Mouse (Mus musculus) heart, postnatal 0 days (tissue): ENCODE measurements around the gene Tcf12. TPM values are rescaled to one million over a fixed set of nuclear protein-coding genes. Genes with fewer than 3 reads are reported as not detected.

ENCODE experiments used
- ATAC-seq: fragments of 200-750 bp; cut with Nextera tagmentation; 2 replicates; pipeline ENCODE4 v1.8.0; 2017; ENCODE audit warnings: low read depth, moderate number of reproducible peaks, moderate library complexity; ENCODE audit not compliant: insufficient read depth
- DNase-seq: peaks from one replicate; pipeline ENCODE4 v3.0.0-alpha.2; 2016; ENCODE audit warnings: low spot score
- H3K27ac ChIP-seq: fragments of 300-500 bp; sonication (generic); 2 replicates; pipeline ENCODE4 v1.5.1; 2014; ENCODE audit warnings: low read depth, mild to moderate bottlenecking
- H3K27me3 ChIP-seq: fragments of 300-500 bp; sonication (generic); 2 replicates; pipeline ENCODE4 v1.6.1; 2014; ENCODE audit warnings: low read length, mixed read lengths; ENCODE audit not compliant: control insufficient read depth, insufficient read depth
- H3K36me3 ChIP-seq: fragments of 300-500 bp; sonication (generic); replicated peaks from 2 replicates; pipeline ENCODE4 v1.6.1; 2014; ENCODE audit warnings: low read length, mixed read lengths; ENCODE audit not compliant: control insufficient read depth, insufficient read depth
- H3K4me1 ChIP-seq: fragments of 300-500 bp; sonication (generic); 2 replicates; pipeline ENCODE4 v1.6.1; 2014; ENCODE audit warnings: antibody characterized with exemption; ENCODE audit not compliant: control insufficient read depth, insufficient read depth
- H3K4me2 ChIP-seq: fragments of 300-500 bp; sonication (generic); 2 replicates; pipeline ENCODE4 v1.6.1; 2014; ENCODE audit warnings: low read depth, mild to moderate bottlenecking, low read length, moderate library complexity
- H3K4me3 ChIP-seq: fragments of 300-500 bp; sonication (generic); 2 replicates; pipeline ENCODE4 v1.5.1; 2014; ENCODE audit warnings: low read depth, low read length
- H3K9ac ChIP-seq: fragments of 300-500 bp; sonication (generic); replicated peaks from 2 replicates; pipeline ENCODE4 v1.6.1; 2014; ENCODE audit warnings: low read depth, low read length, mixed read lengths
- H3K9me3 ChIP-seq: fragments of 300-500 bp; sonication (generic); replicated peaks from 2 replicates; pipeline ENCODE4 v1.6.1; 2016; ENCODE audit warnings: low read length; ENCODE audit not compliant: control insufficient read depth
- CTCF ChIP-seq: IDR thresholded peaks from 2 replicates; pipeline ENCODE4 v1.5.1; 2016; ENCODE audit warnings: antibody characterized with exemption, control low read depth, low read depth
- EP300 ChIP-seq: IDR thresholded peaks from 2 replicates; pipeline ENCODE4 v1.6.1; 2016; ENCODE audit warnings: antibody characterized with exemption, low read depth
- WGBS: fragments of 180-500 bp; shearing (Covaris S2); extraction: QIAGEN DNeasy Blood & Tissue Kit; methylation state at CpG from one replicate; pipeline ENCODE4 v1.1.7; 2014; 5-methylcytosine and 5-hydroxymethylcytosine counted together
- polyA plus RNA-seq: library from polyadenylated mRNA; unstranded; fragments of >200 nt; fragmentation: Nextera tagmentation; extraction: Ambion mirVana; gene quantifications from 2 replicates; pipeline ENCODE4 v1.2.1, GENCODE M21; 2015
- total RNA-seq: library from RNA; depleted of rRNA; stranded (reverse); fragments of >200 nt; gene quantifications from 2 replicates; pipeline ENCODE4 v1.2.3, GENCODE M21; 2014; ENCODE audit warnings: low replicate concordance

The Tcf12 gene
- total and polyA plus RNA-seq, 2 experiments from 2014 or later = 14.3 to 69.4 TPM

- WGBS = 62% methylated on average over 5 of the region's 5 CpGs
- H3K9ac ChIP-seq = no peak overlapping the region
- H3K4me3 ChIP-seq = no peak overlapping the region
- H3K27ac ChIP-seq = no peak overlapping the region
- no peaks in the 10 kb centered on the region; the same call in 1 of the 2 replicates for H3K36me3 ChIP-seq
- no peak overlapping the region for H3K4me2 ChIP-seq
- ATAC-seq = no peak
- DNase-seq = no peak
- no peaks in the 10 kb centered on the region for H3K9me3 ChIP-seq
- TF ChIP-seq EP300 = no peak
- TF ChIP-seq CTCF = no peak
- 0 out of 2 replicates have a peak, but pooled peaks cover 6% of the 10 kb centered on the region for H3K4me1 ChIP-seq
- H3K27me3 ChIP-seq = no peaks in the 10 kb centered on the region
Measured at GRCm38 (mm10) chr9:71898852-71899251, 212.8 kb downstream of the Tcf12 start.

GRCm38 (mm10) chr9:71897399-71897798 lies 214.3 kb downstream of the Tcf12 start:
- WGBS = 65% methylated on average over 1 of the region's 1 CpGs
- TF ChIP-seq EP300 = no peak
- no peak for TF ChIP-seq CTCF
- no peaks in the 10 kb centered on the region for H3K9me3 ChIP-seq
- H3K9ac ChIP-seq = no peak overlapping the region
- no peaks in the 10 kb centered on the region for H3K27me3 ChIP-seq
- ATAC-seq = no peak
- H3K4me3 ChIP-seq = no peak overlapping the region
- 0 out of 2 replicates have a peak, but pooled peaks cover 6% of the 10 kb centered on the region for H3K4me1 ChIP-seq
- no peak overlapping the region for H3K4me2 ChIP-seq
- H3K36me3 ChIP-seq = no peaks in the 10 kb centered on the region; the same call in 1 of the 2 replicates
- no peak for DNase-seq
- H3K27ac ChIP-seq = no peak overlapping the region

GRCm38 (mm10) chr9:71895931-71896724 lies 215.5 kb downstream of the Tcf12 start:
- WGBS = 31% methylated on average over 2 of the region's 2 CpGs
- peak overlapping the region; percentile 55 for H3K27ac ChIP-seq
- ATAC-seq (peak; percentile 51), DNase-seq (peak; percentile 79)
- H3K4me3 ChIP-seq = peak overlapping the region; percentile 23
- 0 out of 2 replicates have a peak, but pooled peaks cover 6% of the 10 kb centered on the region for H3K4me1 ChIP-seq
- no peaks in the 10 kb centered on the region for H3K9me3 ChIP-seq
- H3K27me3 ChIP-seq = no peaks in the 10 kb centered on the region
- no peaks in the 10 kb centered on the region for H3K36me3 ChIP-seq
- no peak overlapping the region for H3K9ac ChIP-seq
- H3K4me2 ChIP-seq = peak overlapping the region; percentile 15; the same call in 1 of the 2 replicates
- no peak for TF ChIP-seq EP300
- TF ChIP-seq CTCF = no peak

GRCm38 (mm10) chr9:71895291-71895690 lies 216.4 kb downstream of the Tcf12 start:
- DNase-seq = no peak
- Histone ChIP-seq H3K9me3 (no peaks in the 10 kb centered on the region), H3K27me3 (no peaks in the 10 kb centered on the region), H3K4me3 (no peak overlapping the region), H3K4me1 (0 out of 2 replicates have a peak, but pooled peaks cover 6% of the 10 kb centered on the region), H3K9ac (no peak overlapping the region), H3K36me3 (no peaks in the 10 kb centered on the region), H3K27ac (no peak overlapping the region), H3K4me2 (no peak overlapping the region; the same call in 1 of the 2 replicates)
- TF ChIP-seq CTCF (no peak), EP300 (no peak)
- ATAC-seq = no peak
- 59% methylated on average over 7 of the region's 7 CpGs for WGBS

GRCm38 (mm10) chr9:71894943-71895286 lies 216.8 kb downstream of the Tcf12 start:
- WGBS = 88% methylated on average over 7 of the region's 7 CpGs
- Histone ChIP-seq H3K4me1 (0 out of 2 replicates have a peak, but pooled peaks cover 6% of the 10 kb centered on the region), H3K36me3 (no peaks in the 10 kb centered on the region), H3K27me3 (no peaks in the 10 kb centered on the region), H3K9me3 (no peaks in the 10 kb centered on the region), H3K9ac (no peak overlapping the region), H3K4me3 (peak overlapping the region; percentile 11; the same call in 1 of the 2 replicates), H3K4me2 (0 out of 2 replicates have a peak overlapping the region, but pooled peaks have one; percentile 26), H3K27ac (0 out of 2 replicates have a peak overlapping the region, but pooled peaks have one; percentile 25)
- ATAC-seq (no peak), DNase-seq (no peak)
- TF ChIP-seq EP300 (no peak), CTCF (no peak)
